Mouse (Mus musculus): ENCODE results near the gene Mapre3.

DNA sequence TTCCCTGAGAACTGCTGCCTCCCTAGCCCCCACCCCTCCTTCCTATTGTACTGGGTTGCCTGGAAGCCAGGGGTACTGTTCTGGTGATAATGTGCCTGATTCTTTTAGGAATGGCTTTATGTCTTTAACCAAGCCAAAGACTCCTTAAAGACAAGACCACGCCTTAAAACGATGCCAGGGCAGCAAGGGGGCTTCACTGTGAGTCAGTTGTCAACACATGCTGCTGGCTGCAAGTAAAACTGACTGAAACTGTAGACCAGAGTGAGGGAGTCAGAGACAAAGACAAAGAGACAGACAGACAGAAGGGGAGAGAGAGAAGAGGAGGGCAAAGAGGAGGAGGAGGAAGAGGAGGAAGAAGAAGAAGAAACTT is 36.1 kb downstream of the Mapre3 start:
- no peak for TF ChIP-seq CEBPB (IDR thresholded peaks at IDR 0.05; ENCODE audit: insufficient read depth, poor library complexity, severe bottlenecking)
- no peak for TF ChIP-seq USF1 (IDR thresholded peaks at IDR 0.05; ENCODE audit: low read depth)
- no peak for TF ChIP-seq POLR2A (IDR thresholded peaks at IDR 0.05; ENCODE audit: insufficient read length, low read depth)
- no peak for TF ChIP-seq POLR2AphosphoS2 (IDR thresholded peaks at IDR 0.05; ENCODE audit: insufficient read length, low read depth)
- no peak for TF ChIP-seq MAX (IDR thresholded peaks at IDR 0.05; ENCODE audit: low read depth)
- no peak for TF ChIP-seq SRF (IDR thresholded peaks at IDR 0.05; ENCODE audit: control insufficient read depth, insufficient read length, low read depth)
- TF ChIP-seq MYOG (IDR thresholded peaks at IDR 0.05; ENCODE audit: control insufficient read depth in 1 of 3, insufficient read depth in 1 of 3, insufficient read length in 2 of 3, low read depth in 2 of 3): no peak
- TF ChIP-seq E2F4 (IDR thresholded peaks at IDR 0.05; ENCODE audit: insufficient read depth): no peak

All from myocyte (in vitro differentiated cells).